Mouse (Mus musculus): ENCODE data around the gene Cacna2d3. TPM values are rescaled to one million over a fixed set of nuclear protein-coding genes. Genes with fewer than 3 reads are reported as not detected.

Gene Cacna2d3
- polyA plus RNA-seq, 1 experiment from 2014 or later = 2.0 TPM

DNA sequence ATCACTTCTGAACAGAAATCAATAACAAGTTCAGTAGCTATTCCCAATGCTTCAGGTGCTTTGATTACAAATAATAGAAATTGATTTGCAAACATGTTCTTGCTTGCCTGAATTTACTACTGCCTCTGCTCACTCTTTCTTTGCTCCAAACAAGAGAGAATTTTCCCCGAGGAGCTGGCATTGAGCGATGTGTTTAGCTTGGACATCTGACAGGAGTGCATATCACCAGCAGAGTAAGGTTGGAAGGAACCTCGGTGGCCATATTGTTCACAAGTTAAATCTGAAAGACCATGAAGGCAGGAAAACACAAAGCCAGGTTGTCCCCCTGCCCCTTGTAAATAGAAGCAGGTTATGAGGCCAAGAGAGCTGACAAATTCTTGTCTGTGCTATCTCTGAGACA is 561.9 kb downstream of the Cacna2d3 start:
- Histone ChIP-seq H3K9me3 (ENCODE audit: control insufficient read depth, low read length) (no peaks in the 10 kb centered on the region), H3K27ac (replicated peaks; ENCODE audit: low read depth, low read length) (no peak overlapping the region), H3K27me3 (ENCODE audit: control insufficient read depth, insufficient read depth, low read length) (no peaks in the 10 kb centered on the region), H3K4me3 (ENCODE audit: low read depth, low read length) (no peak overlapping the region), H3K4me1 (ENCODE audit: control insufficient read depth, insufficient read depth, low read length) (peaks cover 9% of the 10 kb centered on the region), H3K9ac (ENCODE audit: low read length) (no peak overlapping the region), H3K4me2 (ENCODE audit: low read depth, severe bottlenecking) (no peak overlapping the region), H3K36me3 (ENCODE audit: control insufficient read depth, insufficient read depth, low read length) (no peaks in the 10 kb centered on the region)
- WGBS = 89% methylated on average over 3 of the region's 3 CpGs
- ATAC-seq (ENCODE audit: insufficient number of reproducible peaks, low FRiP score, low TSS enrichment, low read depth) (no peak), DNase-seq (ENCODE audit: low spot score) (no peak)

DNA sequence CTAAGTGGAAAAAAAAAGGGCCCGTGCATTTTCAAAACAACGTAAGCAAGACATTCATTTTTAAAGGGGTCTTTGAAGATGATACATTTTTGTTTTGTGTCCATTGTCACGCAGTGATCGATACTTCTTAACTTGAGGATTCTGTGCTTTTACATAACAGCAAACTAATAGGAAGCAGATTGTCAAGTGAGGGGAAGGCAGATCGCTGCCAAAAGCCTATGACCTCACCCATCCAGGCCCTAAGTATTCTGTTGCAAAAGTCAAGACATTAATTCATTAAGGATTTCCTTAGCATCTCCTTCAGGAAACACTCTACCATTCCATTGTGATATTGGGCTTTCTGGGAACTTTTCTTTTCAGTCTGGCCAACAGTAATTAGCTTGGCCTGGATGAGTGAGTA is 564.6 kb downstream of the Cacna2d3 start:
- Histone ChIP-seq H3K9me3 (ENCODE audit: control insufficient read depth, low read length) (no peaks in the 10 kb centered on the region), H3K27me3 (ENCODE audit: control insufficient read depth, insufficient read depth, low read length) (no peaks in the 10 kb centered on the region), H3K4me3 (ENCODE audit: low read depth, low read length) (no peak overlapping the region), H3K27ac (replicated peaks; ENCODE audit: low read depth, low read length) (no peak overlapping the region), H3K4me2 (ENCODE audit: low read depth, severe bottlenecking) (no peak overlapping the region), H3K36me3 (ENCODE audit: control insufficient read depth, insufficient read depth, low read length) (no peaks in the 10 kb centered on the region), H3K4me1 (ENCODE audit: control insufficient read depth, insufficient read depth, low read length) (no peaks in the 10 kb centered on the region), H3K9ac (ENCODE audit: low read length) (no peak overlapping the region)
- ATAC-seq (ENCODE audit: insufficient number of reproducible peaks, low FRiP score, low TSS enrichment, low read depth) = no peak
- WGBS = 70% methylated on average over 5 of the region's 5 CpGs
- no peak for DNase-seq (ENCODE audit: low spot score)

DNA sequence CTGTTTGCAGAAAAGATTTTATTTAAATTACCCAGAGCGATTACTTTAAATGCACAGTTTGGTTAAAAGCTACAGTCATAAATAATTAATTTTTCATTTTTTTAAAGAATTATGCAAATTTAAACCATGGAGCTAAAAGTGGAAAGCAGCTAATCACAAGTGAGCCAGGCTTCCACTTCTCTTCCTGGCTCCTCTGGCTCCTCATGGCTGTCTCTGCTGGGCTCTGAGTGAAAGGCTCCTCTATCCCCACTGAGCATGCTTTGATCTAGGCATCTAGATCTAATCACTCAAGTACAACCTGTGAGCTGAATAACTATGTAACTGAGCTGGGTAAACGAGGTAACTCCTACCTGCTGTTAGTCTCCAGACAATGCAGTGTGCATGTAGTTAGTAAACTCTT is 577.5 kb downstream of the Cacna2d3 start:
- no peaks in the 10 kb centered on the region for H3K27me3 ChIP-seq (ENCODE audit: control insufficient read depth, insufficient read depth, low read length)
- 61% methylated on average over 2 of the region's 2 CpGs for WGBS
- no peak overlapping the region for H3K4me3 ChIP-seq (ENCODE audit: low read depth, low read length)
- no peaks in the 10 kb centered on the region for H3K36me3 ChIP-seq (ENCODE audit: control insufficient read depth, insufficient read depth, low read length)
- H3K4me2 ChIP-seq (ENCODE audit: low read depth, severe bottlenecking) = no peak overlapping the region
- no peak overlapping the region for H3K9ac ChIP-seq (ENCODE audit: low read length)
- no peaks in the 10 kb centered on the region for H3K9me3 ChIP-seq (ENCODE audit: control insufficient read depth, low read length)
- ATAC-seq (ENCODE audit: insufficient number of reproducible peaks, low FRiP score, low TSS enrichment, low read depth) = no peak
- H3K4me1 ChIP-seq (ENCODE audit: control insufficient read depth, insufficient read depth, low read length) = no peaks in the 10 kb centered on the region
- no peak for DNase-seq (ENCODE audit: low spot score)
- H3K27ac ChIP-seq (replicated peaks; ENCODE audit: low read depth, low read length) = no peak overlapping the region

DNA sequence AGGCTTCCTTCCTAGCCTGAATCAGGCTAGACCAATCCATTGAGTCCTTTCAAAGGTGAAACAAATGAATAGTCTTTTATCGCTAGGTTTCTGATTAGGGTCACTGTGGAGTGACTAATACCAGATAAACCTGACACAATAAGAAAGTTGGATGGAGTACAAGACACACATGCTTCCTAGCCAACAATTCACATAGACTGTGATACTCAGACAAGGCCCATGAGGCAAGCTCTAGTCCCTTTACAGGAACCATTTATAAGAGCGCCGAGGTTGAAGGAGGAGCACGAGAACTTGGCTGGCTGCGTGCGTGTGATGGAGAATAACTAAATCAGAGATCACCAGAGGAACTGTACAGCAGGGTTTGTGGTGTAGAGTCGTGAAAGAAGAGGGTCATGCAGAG is 584.0 kb downstream of the Cacna2d3 start:
- DNase-seq (ENCODE audit: low spot score) = no peak
- WGBS = 92% methylated on average over 7 of the region's 7 CpGs
- Histone ChIP-seq H3K4me2 (ENCODE audit: low read depth, severe bottlenecking) (no peak overlapping the region), H3K9ac (ENCODE audit: low read length) (no peak overlapping the region), H3K27ac (replicated peaks; ENCODE audit: low read depth, low read length) (no peak overlapping the region), H3K9me3 (ENCODE audit: control insufficient read depth, low read length) (no peaks in the 10 kb centered on the region), H3K4me1 (ENCODE audit: control insufficient read depth, insufficient read depth, low read length) (no peaks in the 10 kb centered on the region), H3K27me3 (ENCODE audit: control insufficient read depth, insufficient read depth, low read length) (no peaks in the 10 kb centered on the region), H3K36me3 (ENCODE audit: control insufficient read depth, insufficient read depth, low read length) (no peaks in the 10 kb centered on the region), H3K4me3 (ENCODE audit: low read depth, low read length) (no peak overlapping the region)
- no peak for ATAC-seq (ENCODE audit: insufficient number of reproducible peaks, low FRiP score, low TSS enrichment, low read depth)

DNA sequence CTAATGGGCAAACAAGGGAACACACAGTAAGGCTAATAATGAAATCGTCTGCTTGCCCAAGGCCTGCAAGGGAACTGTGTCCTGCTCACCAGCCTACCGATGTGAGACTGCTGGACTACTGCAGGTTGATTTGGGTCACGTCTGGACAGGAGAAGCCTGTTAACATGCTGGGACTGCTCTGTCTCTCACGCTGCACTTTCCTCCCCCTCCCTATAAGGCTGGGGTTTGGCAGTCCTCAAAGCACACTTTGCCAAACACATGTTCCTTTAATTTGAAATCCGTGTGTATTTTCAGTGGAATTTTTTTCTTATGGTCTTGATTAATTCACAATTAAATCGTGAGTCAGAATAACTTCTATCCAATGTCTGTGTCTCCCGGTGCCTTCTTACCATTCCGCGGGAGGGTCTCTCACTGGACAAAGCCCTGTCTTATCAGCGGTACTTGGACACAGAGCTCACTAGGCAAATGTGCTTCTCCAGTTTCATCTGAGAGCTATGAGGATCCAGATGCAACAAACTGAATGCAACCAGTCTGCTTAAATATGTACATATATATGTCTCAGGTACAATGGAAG is 584.6 kb downstream of the Cacna2d3 start:
- no peak for DNase-seq (ENCODE audit: low spot score)
- Histone ChIP-seq H3K27me3 (ENCODE audit: control insufficient read depth, insufficient read depth, low read length) (no peaks in the 10 kb centered on the region), H3K36me3 (ENCODE audit: control insufficient read depth, insufficient read depth, low read length) (no peaks in the 10 kb centered on the region), H3K4me2 (ENCODE audit: low read depth, severe bottlenecking) (no peak overlapping the region), H3K4me3 (ENCODE audit: low read depth, low read length) (no peak overlapping the region), H3K9me3 (ENCODE audit: control insufficient read depth, low read length) (no peaks in the 10 kb centered on the region), H3K9ac (ENCODE audit: low read length) (no peak overlapping the region), H3K27ac (replicated peaks; ENCODE audit: low read depth, low read length) (no peak overlapping the region), H3K4me1 (ENCODE audit: control insufficient read depth, insufficient read depth, low read length) (no peaks in the 10 kb centered on the region)
- 70% methylated on average over 10 of the region's 10 CpGs for WGBS
- no peak for ATAC-seq (ENCODE audit: insufficient number of reproducible peaks, low FRiP score, low TSS enrichment, low read depth)

DNA sequence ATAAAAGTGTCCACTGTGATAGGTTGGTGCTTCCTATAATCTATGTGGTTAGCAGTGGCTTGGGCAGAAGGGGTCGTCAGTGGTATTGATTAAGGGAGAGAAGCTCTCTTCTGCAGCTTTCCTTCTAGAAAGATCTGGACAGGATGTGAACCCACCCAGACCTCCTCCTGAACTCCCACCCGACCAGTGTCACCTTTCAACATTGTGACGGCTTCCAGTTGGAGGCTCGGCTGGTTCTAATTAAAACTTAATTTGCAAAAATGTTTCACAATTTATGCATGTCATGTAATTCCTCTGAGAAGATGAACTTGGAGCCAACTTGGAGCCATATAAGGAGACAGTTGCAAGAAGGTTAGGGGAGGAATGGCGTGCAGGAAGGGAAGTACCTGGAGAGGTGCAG is 586.8 kb downstream of the Cacna2d3 start:
- Histone ChIP-seq H3K4me1 (ENCODE audit: control insufficient read depth, insufficient read depth, low read length) (no peaks in the 10 kb centered on the region), H3K36me3 (ENCODE audit: control insufficient read depth, insufficient read depth, low read length) (no peaks in the 10 kb centered on the region), H3K9me3 (ENCODE audit: control insufficient read depth, low read length) (no peaks in the 10 kb centered on the region), H3K9ac (ENCODE audit: low read length) (no peak overlapping the region), H3K4me2 (ENCODE audit: low read depth, severe bottlenecking) (no peak overlapping the region), H3K27ac (replicated peaks; ENCODE audit: low read depth, low read length) (no peak overlapping the region), H3K4me3 (ENCODE audit: low read depth, low read length) (no peak overlapping the region), H3K27me3 (ENCODE audit: control insufficient read depth, insufficient read depth, low read length) (no peaks in the 10 kb centered on the region)
- WGBS = 38% methylated on average over 5 of the region's 5 CpGs
- no peak for ATAC-seq (ENCODE audit: insufficient number of reproducible peaks, low FRiP score, low TSS enrichment, low read depth)
- DNase-seq (ENCODE audit: low spot score) = no peak

DNA sequence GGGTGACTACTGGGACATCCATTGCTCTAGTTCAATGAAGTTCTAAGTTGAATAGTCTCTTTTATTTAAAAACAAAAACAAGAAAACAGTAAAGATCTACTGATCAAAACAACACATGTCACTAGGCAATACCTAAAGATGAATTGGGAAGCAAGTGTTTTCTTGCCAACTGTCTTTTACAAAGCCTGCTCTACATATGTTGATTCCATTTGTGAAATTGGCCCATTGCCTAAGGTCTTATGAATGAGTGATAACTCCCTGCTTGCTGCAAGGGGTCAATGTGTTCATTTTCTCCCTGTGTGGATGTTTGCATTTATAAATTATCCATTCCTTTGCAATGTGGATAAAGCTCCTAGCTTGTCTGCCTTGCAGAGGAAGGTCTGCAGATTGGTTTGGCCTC is 591.2 kb downstream of the Cacna2d3 start:
- H3K9ac ChIP-seq (ENCODE audit: low read length) = no peak overlapping the region
- H3K9me3 ChIP-seq (ENCODE audit: control insufficient read depth, low read length) = no peaks in the 10 kb centered on the region
- no peaks in the 10 kb centered on the region for H3K27me3 ChIP-seq (ENCODE audit: control insufficient read depth, insufficient read depth, low read length)
- no peaks in the 10 kb centered on the region for H3K4me1 ChIP-seq (ENCODE audit: control insufficient read depth, insufficient read depth, low read length)
- H3K36me3 ChIP-seq (ENCODE audit: control insufficient read depth, insufficient read depth, low read length) = no peaks in the 10 kb centered on the region
- no peak overlapping the region for H3K4me2 ChIP-seq (ENCODE audit: low read depth, severe bottlenecking)
- ATAC-seq (ENCODE audit: insufficient number of reproducible peaks, low FRiP score, low TSS enrichment, low read depth) (no peak), DNase-seq (ENCODE audit: low spot score) (no peak)
- H3K27ac ChIP-seq (replicated peaks; ENCODE audit: low read depth, low read length) = no peak overlapping the region
- no peak overlapping the region for H3K4me3 ChIP-seq (ENCODE audit: low read depth, low read length)

DNA sequence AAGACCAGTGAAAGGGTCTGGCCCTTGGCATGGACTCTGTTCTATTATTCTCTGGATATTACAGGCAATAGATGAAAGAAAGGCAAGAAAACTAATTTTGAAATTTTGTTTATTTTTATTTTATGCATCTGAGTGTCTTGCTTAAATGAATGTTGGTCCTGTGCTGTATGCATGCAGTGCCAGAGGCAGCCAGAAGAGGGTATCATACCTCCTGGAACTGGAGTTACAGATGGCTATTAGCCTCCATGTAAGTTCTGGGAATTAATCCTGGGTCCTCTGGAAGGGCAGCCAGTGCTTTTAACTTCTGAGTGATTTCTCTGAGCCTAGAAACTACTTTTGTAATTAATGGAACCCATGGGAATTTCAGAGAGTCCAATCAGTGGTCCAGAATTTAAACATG is 597.8 kb downstream of the Cacna2d3 start:
- Histone ChIP-seq H3K4me2 (ENCODE audit: low read depth, severe bottlenecking) (no peak overlapping the region), H3K27ac (replicated peaks; ENCODE audit: low read depth, low read length) (no peak overlapping the region), H3K4me3 (ENCODE audit: low read depth, low read length) (no peak overlapping the region), H3K4me1 (ENCODE audit: control insufficient read depth, insufficient read depth, low read length) (no peaks in the 10 kb centered on the region), H3K27me3 (ENCODE audit: control insufficient read depth, insufficient read depth, low read length) (no peaks in the 10 kb centered on the region), H3K9ac (ENCODE audit: low read length) (no peak overlapping the region), H3K36me3 (ENCODE audit: control insufficient read depth, insufficient read depth, low read length) (no peaks in the 10 kb centered on the region), H3K9me3 (ENCODE audit: control insufficient read depth, low read length) (no peaks in the 10 kb centered on the region)
- DNase-seq (ENCODE audit: low spot score) = no peak
- ATAC-seq (ENCODE audit: insufficient number of reproducible peaks, low FRiP score, low TSS enrichment, low read depth) = no peak

DNA sequence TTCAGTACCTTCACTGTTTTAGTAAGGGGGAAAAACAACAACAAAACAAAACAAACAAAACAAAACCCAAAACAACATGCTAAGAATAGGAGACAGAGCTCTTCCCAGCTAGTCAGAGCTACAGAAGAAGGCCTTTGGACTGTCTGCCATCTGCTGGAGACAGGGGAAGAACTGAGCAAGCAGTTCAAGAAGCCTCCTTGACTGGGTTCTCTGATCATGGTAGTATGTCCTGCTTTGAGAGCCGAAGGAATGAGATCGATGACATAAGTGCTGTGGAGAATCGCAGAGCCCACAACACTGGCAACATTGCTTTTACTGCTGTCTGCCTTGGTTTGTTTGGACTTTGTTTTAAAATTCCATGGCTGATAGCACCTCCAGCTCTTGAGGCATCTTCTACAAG is 598.9 kb downstream of the Cacna2d3 start:
- WGBS = 98% methylated on average over 3 of the region's 3 CpGs
- Histone ChIP-seq H3K4me1 (ENCODE audit: control insufficient read depth, insufficient read depth, low read length) (no peaks in the 10 kb centered on the region), H3K27me3 (ENCODE audit: control insufficient read depth, insufficient read depth, low read length) (no peaks in the 10 kb centered on the region), H3K9me3 (ENCODE audit: control insufficient read depth, low read length) (no peaks in the 10 kb centered on the region), H3K4me2 (ENCODE audit: low read depth, severe bottlenecking) (no peak overlapping the region), H3K27ac (replicated peaks; ENCODE audit: low read depth, low read length) (no peak overlapping the region), H3K9ac (ENCODE audit: low read length) (no peak overlapping the region), H3K36me3 (ENCODE audit: control insufficient read depth, insufficient read depth, low read length) (no peaks in the 10 kb centered on the region), H3K4me3 (ENCODE audit: low read depth, low read length) (no peak overlapping the region)
- DNase-seq (ENCODE audit: low spot score) (no peak), ATAC-seq (ENCODE audit: insufficient number of reproducible peaks, low FRiP score, low TSS enrichment, low read depth) (no peak)
